13 mouse cellular contexts compared by ENCODE assay signal in the genomic region with DNA sequence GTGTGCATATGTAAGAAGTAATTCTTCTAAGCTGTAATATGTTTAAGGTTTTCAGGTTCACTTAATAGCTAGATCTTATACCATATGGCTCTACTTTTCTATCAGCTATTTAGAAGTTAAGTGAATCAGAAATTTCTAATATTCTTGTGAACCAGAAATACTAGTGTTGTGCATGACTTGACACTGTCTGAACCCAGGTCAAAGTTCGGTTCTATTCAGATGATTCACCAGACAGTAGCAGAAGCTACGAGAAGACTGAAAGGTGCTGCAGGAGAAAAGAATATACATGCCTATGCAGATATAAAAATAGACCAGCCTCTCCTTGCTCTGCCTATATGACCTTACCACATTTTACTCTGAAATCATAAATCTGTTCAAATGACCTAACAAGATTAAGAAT.
"Had no signal": no experiment of that assay in that cellular context is flagged by ENCODE, and none has a peak within 500 bp of the region (broad histone marks: within the 10 kb centered on the region; RNA-seq: fewer than 3 reads in every experiment).

No protein-coding gene starts in this region.

- H3K4me2 ChIP-seq: limb, embryonic 12.5 days; limb, embryonic 15.5 days; liver, embryonic 12.5 days; liver, embryonic 15.5 days had no signal

- H3K27ac ChIP-seq: kidney, postnatal 0 days; limb, embryonic 12.5 days; limb, embryonic 15.5 days; liver, embryonic 12.5 days; liver, embryonic 15.5 days had no signal

- H3K4me3 ChIP-seq: limb, embryonic 12.5 days; limb, embryonic 15.5 days; liver, embryonic 12.5 days; liver, embryonic 15.5 days had no signal

- H3K36me3 ChIP-seq: limb, embryonic 12.5 days; limb, embryonic 15.5 days; liver, embryonic 12.5 days; liver, embryonic 15.5 days had no signal

- H3K9me3 ChIP-seq: limb, embryonic 12.5 days; limb, embryonic 15.5 days; liver, embryonic 12.5 days; liver, embryonic 15.5 days had no signal

- H3K9ac ChIP-seq: limb, embryonic 12.5 days; limb, embryonic 15.5 days; liver, embryonic 12.5 days; liver, embryonic 15.5 days had no signal

- H3K27me3 ChIP-seq: limb, embryonic 12.5 days; limb, embryonic 15.5 days; liver, embryonic 12.5 days; liver, embryonic 15.5 days had no signal

- ATAC-seq: intestine, embryonic 16.5 days; liver, embryonic 12.5 days had no signal

- H3K4me1 ChIP-seq: limb, embryonic 12.5 days; limb, embryonic 15.5 days; liver, embryonic 12.5 days; liver, embryonic 15.5 days had no signal

- DNase-seq: kidney, adult 18-20 months; left cerebral cortex, postnatal 4 days; lung, adult 2 months; lung, postnatal 14 days; lung, postnatal 4 days; thymus, adult 18-20 months; thymus, postnatal 36 days had no signal
